Mouse (Mus musculus) thymus, adult 2 months (tissue): Measurements from ENCODE around the gene Dydc1.

Experiments
- CTCF ChIP-seq: fragments of 200-500 bp; IDR thresholded peaks from 2 replicates; pipeline ENCODE4 v1.5.1; 2012; ENCODE audit warnings: mild to moderate bottlenecking, control low read depth, low read length, moderate library complexity, borderline replicate concordance; ENCODE audit not compliant: control insufficient read depth, poor library complexity, insufficient read depth; ENCODE audit errors: extremely low read depth
- POLR2A ChIP-seq: fragments of 200-500 bp; IDR thresholded peaks from 2 replicates; pipeline ENCODE4 v1.6.1; 2012; ENCODE audit warnings: mild to moderate bottlenecking, low read length, control low read depth, moderate library complexity; ENCODE audit not compliant: control insufficient read depth, poor library complexity, insufficient read depth; ENCODE audit errors: extremely low read depth

DNA sequence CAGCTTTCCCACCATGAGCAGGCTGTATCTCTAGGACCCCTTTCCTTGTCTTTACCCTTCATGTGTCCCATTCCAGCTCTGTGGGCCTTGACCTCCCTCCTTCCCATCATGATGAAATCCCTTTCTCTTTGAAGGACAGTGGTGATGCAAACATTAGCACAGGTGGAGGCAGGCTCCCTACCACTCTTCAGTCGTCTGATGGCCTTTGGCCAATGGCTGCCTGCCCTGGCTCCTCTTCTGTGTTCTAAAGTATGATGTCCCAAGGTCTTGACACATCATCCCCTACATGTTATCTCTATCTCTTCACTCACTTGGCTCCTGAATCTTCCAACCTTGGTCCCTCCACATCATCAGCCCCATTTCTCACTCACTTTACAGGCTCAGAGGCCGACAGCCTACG is 43.6 kb downstream of the Dydc1 start:
- TF ChIP-seq POLR2A (no peak), CTCF (no peak)
